Mouse (Mus musculus) hindbrain, embryonic 14.5 days (tissue): ENCODE results near the gene Sppl3. TPM values are rescaled to one million over a fixed set of nuclear protein-coding genes. Genes with fewer than 3 reads are reported as not detected.
"Not testable (repeated sequence)": the region's sequence is repeated elsewhere in the genome, so short reads cannot be mapped to it uniquely, and the experiment has no call there.

Experiments used
- ATAC-seq: fragments of 200-750 bp; cut with Nextera tagmentation; 2 replicates; pipeline ENCODE4 v1.8.0; 2017; ENCODE audit warnings: moderate number of reproducible peaks, mild to moderate bottlenecking, moderate TSS enrichment, moderate library complexity; ENCODE audit not compliant: low FRiP score
- DNase-seq: peaks from one replicate; pipeline ENCODE4 v3.0.0-alpha.2; 2015; ENCODE audit warnings: low spot score
- H3K27ac ChIP-seq: fragments of 300-500 bp; sonication (generic); 2 replicates; pipeline ENCODE4 v1.5.1; 2014; ENCODE audit warnings: mild to moderate bottlenecking, moderate library complexity
- H3K27me3 ChIP-seq: fragments of 300-500 bp; sonication (generic); 2 replicates; pipeline ENCODE4 v1.6.1; 2014; ENCODE audit warnings: mild to moderate bottlenecking, low read length, mixed read lengths; ENCODE audit not compliant: control insufficient read depth, insufficient read depth
- H3K36me3 ChIP-seq: fragments of 300-500 bp; sonication (generic); replicated peaks from 2 replicates; pipeline ENCODE4 v1.6.1; 2014; ENCODE audit not compliant: control insufficient read depth, insufficient read depth
- H3K4me1 ChIP-seq: fragments of 300-500 bp; sonication (generic); replicated peaks from 2 replicates; pipeline ENCODE4 v1.6.1; 2014; ENCODE audit warnings: antibody characterized with exemption, low read length, mixed read lengths; ENCODE audit not compliant: control insufficient read depth, insufficient read depth
- H3K4me2 ChIP-seq: fragments of 300-500 bp; sonication (generic); replicated peaks from 2 replicates; pipeline ENCODE4 v1.6.1; 2014; ENCODE audit warnings: mild to moderate bottlenecking, moderate library complexity
- H3K4me3 ChIP-seq: fragments of 300-500 bp; sonication (generic); replicated peaks from 2 replicates; pipeline ENCODE4 v1.5.1; 2014; ENCODE audit warnings: mild to moderate bottlenecking, low read length
- H3K9ac ChIP-seq: fragments of 300-500 bp; sonication (generic); 2 replicates; pipeline ENCODE4 v1.6.1; 2014
- H3K9me3 ChIP-seq: fragments of 300-500 bp; sonication (generic); 2 replicates; pipeline ENCODE4 v1.6.1; 2016; ENCODE audit warnings: low read length; ENCODE audit not compliant: control insufficient read depth
- WGBS: fragments of 180-500 bp; shearing (Covaris S2); extraction: QIAGEN DNeasy Blood & Tissue Kit; methylation state at CpG from one replicate; pipeline ENCODE4 v1.1.7; 2014; 5-methylcytosine and 5-hydroxymethylcytosine counted together
- polyA plus RNA-seq: library from polyadenylated mRNA; unstranded; fragments of >200 nt; fragmentation: Nextera tagmentation; extraction: Ambion mirVana; gene quantifications from 2 replicates; pipeline ENCODE4 v1.2.1, GENCODE M21; 2014

Sppl3 gene
- polyA plus RNA-seq, 1 experiment from 2014 or later = 30.1 TPM

- no peaks in the 10 kb centered on the region for H3K4me1 ChIP-seq
- no peak overlapping the region for H3K9ac ChIP-seq
- H3K4me3 ChIP-seq = no peak overlapping the region
- no peak overlapping the region for H3K27ac ChIP-seq
- no peak for DNase-seq
- H3K27me3 ChIP-seq = no peaks in the 10 kb centered on the region
- H3K9me3 ChIP-seq = no peaks in the 10 kb centered on the region
- H3K36me3 ChIP-seq = peaks cover 56% of the 10 kb centered on the region
- H3K4me2 ChIP-seq = no peak overlapping the region
- ATAC-seq = no peak
- WGBS = 88% methylated on average over 5 of the region's 5 CpGs
Observed at GRCm38 (mm10) chr5:115099530-115099929, 88.6 kb downstream of the Sppl3 start.

GRCm38 (mm10) chr5:115099991-115100390, 89.1 kb downstream of the Sppl3 start:
- ATAC-seq (no peak), DNase-seq (no peak)
- no peak overlapping the region for H3K9ac ChIP-seq
- H3K4me1 ChIP-seq = no peaks in the 10 kb centered on the region
- H3K27ac ChIP-seq = no peak overlapping the region
- H3K27me3 ChIP-seq = no peaks in the 10 kb centered on the region
- peaks cover 52% of the 10 kb centered on the region for H3K36me3 ChIP-seq
- no peak overlapping the region for H3K4me3 ChIP-seq
- WGBS = 87% methylated on average over 9 of the region's 9 CpGs
- H3K9me3 ChIP-seq = no peaks in the 10 kb centered on the region
- H3K4me2 ChIP-seq = no peak overlapping the region

GRCm38 (mm10) chr5:115100473-115100872, 89.5 kb downstream of the Sppl3 start:
- peaks cover 47% of the 10 kb centered on the region for H3K36me3 ChIP-seq
- H3K4me1 ChIP-seq = no peaks in the 10 kb centered on the region
- H3K27me3 ChIP-seq = no peaks in the 10 kb centered on the region
- no peak overlapping the region for H3K27ac ChIP-seq
- no peak overlapping the region for H3K4me2 ChIP-seq
- H3K4me3 ChIP-seq = no peak overlapping the region
- WGBS = 91% methylated on average over 6 of the region's 6 CpGs
- H3K9ac ChIP-seq = no peak overlapping the region
- no peaks in the 10 kb centered on the region for H3K9me3 ChIP-seq
- DNase-seq (no peak), ATAC-seq (no peak)

GRCm38 (mm10) chr5:115102231-115102630, 91.3 kb downstream of the Sppl3 start:
- no peak overlapping the region for H3K4me2 ChIP-seq
- ATAC-seq = no peak

GRCm38 (mm10) chr5:115103253-115103652, 92.3 kb downstream of the Sppl3 start:
- not testable (repeated sequence) for ATAC-seq, H3K9ac ChIP-seq, H3K27ac ChIP-seq, H3K4me3 ChIP-seq, H3K4me1 ChIP-seq, H3K9me3 ChIP-seq, H3K27me3 ChIP-seq, DNase-seq, H3K4me2 ChIP-seq
- 96% methylated on average over 23 of the region's 23 CpGs for WGBS
- peaks cover 19% of the 10 kb centered on the region for H3K36me3 ChIP-seq

More at GRCm38 (mm10) chr5:115102231-115102630, 91.3 kb downstream of the Sppl3 start:
- no peaks in the 10 kb centered on the region for H3K4me1 ChIP-seq
- DNase-seq = no peak
- no peak overlapping the region for H3K9ac ChIP-seq
- H3K27me3 ChIP-seq = no peaks in the 10 kb centered on the region
- no peak overlapping the region for H3K27ac ChIP-seq
- 84% methylated on average over 2 of the region's 2 CpGs for WGBS
- no peak overlapping the region for H3K4me3 ChIP-seq
- no peaks in the 10 kb centered on the region for H3K9me3 ChIP-seq
- H3K36me3 ChIP-seq = peaks cover 30% of the 10 kb centered on the region

- H3K9ac ChIP-seq = no peak overlapping the region
- DNase-seq (no peak), ATAC-seq (no peak)
- 86% methylated on average over 8 of the region's 8 CpGs for WGBS
- H3K36me3 ChIP-seq = no peaks in the 10 kb centered on the region; the same call in 1 of the 2 replicates
- no peaks in the 10 kb centered on the region for H3K4me1 ChIP-seq
- H3K4me3 ChIP-seq = no peak overlapping the region
- H3K9me3 ChIP-seq = no peaks in the 10 kb centered on the region
- H3K27me3 ChIP-seq = no peaks in the 10 kb centered on the region
- H3K4me2 ChIP-seq = no peak overlapping the region
- H3K27ac ChIP-seq = no peak overlapping the region
Observed at GRCm38 (mm10) chr5:115111156-115111555, 100.2 kb downstream of the Sppl3 start.

- Histone ChIP-seq H3K4me2 (no peak overlapping the region), H3K27me3 (no peaks in the 10 kb centered on the region), H3K36me3 (no peaks in the 10 kb centered on the region; the same call in 1 of the 2 replicates), H3K9me3 (no peaks in the 10 kb centered on the region), H3K9ac (no peak overlapping the region), H3K4me1 (no peaks in the 10 kb centered on the region), H3K4me3 (no peak overlapping the region), H3K27ac (no peak overlapping the region)
- WGBS = 92% methylated on average over 12 of the region's 12 CpGs
- ATAC-seq (no peak), DNase-seq (no peak)
Observed at GRCm38 (mm10) chr5:115113244-115113643, 102.3 kb downstream of the Sppl3 start.

- DNase-seq (no peak), ATAC-seq (no peak)
- 96% methylated on average over 8 of the region's 8 CpGs for WGBS
- Histone ChIP-seq H3K4me2 (no peak overlapping the region), H3K4me3 (no peak overlapping the region), H3K9me3 (no peaks in the 10 kb centered on the region), H3K27ac (no peak overlapping the region), H3K4me1 (peaks cover 4% of the 10 kb centered on the region; the same call in 1 of the 2 replicates), H3K27me3 (no peaks in the 10 kb centered on the region), H3K9ac (no peak overlapping the region), H3K36me3 (no peaks in the 10 kb centered on the region; the same call in 1 of the 2 replicates)
Observed at GRCm38 (mm10) chr5:115114501-115114900, 103.6 kb downstream of the Sppl3 start.

GRCm38 (mm10) chr5:115116426-115116825, 105.5 kb downstream of the Sppl3 start:
- no peak overlapping the region for H3K4me3 ChIP-seq
- H3K27me3 ChIP-seq = no peaks in the 10 kb centered on the region
- no peaks in the 10 kb centered on the region; the same call in 1 of the 2 replicates for H3K36me3 ChIP-seq
- H3K9ac ChIP-seq = no peak overlapping the region
- no peaks in the 10 kb centered on the region for H3K9me3 ChIP-seq
- peaks cover 4% of the 10 kb centered on the region; the same call in 1 of the 2 replicates for H3K4me1 ChIP-seq
- ATAC-seq = no peak
- no peak overlapping the region for H3K4me2 ChIP-seq
- H3K27ac ChIP-seq = no peak overlapping the region
- WGBS = 89% methylated on average over 3 of the region's 3 CpGs
- DNase-seq = no peak

GRCm38 (mm10) chr5:115117467-115117866, 106.5 kb downstream of the Sppl3 start:
- ATAC-seq (no peak), DNase-seq (no peak)
- H3K27ac ChIP-seq = no peak overlapping the region
- H3K9me3 ChIP-seq = no peaks in the 10 kb centered on the region
- WGBS = 94% methylated on average over 13 of the region's 13 CpGs
- peaks cover 4% of the 10 kb centered on the region; the same call in 1 of the 2 replicates for H3K4me1 ChIP-seq
- no peak overlapping the region for H3K4me2 ChIP-seq
- H3K27me3 ChIP-seq = no peaks in the 10 kb centered on the region
- no peaks in the 10 kb centered on the region; the same call in 1 of the 2 replicates for H3K36me3 ChIP-seq
- no peak overlapping the region for H3K4me3 ChIP-seq
- no peak overlapping the region for H3K9ac ChIP-seq
